Mouse (Mus musculus): Measurements from ENCODE around the gene Zeb2.

DNA sequence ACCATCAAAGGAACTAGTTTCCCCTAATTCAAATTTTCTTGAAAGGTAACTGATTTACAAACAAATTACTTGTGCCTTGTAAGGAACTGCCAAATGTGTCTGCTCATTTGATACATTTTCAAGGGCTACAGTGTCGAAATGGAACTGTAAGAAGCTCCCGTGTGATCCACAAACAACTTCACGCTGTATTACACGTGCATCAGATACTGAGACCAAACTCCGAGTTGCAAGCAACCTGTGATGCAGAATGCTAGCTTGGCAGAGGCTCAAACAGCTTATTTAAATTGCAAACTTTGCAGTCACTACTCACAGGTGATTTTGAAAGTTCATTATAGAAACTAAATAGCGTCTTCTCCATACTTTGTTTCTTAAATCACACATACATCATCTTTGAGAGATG is 55.1 kb downstream of the Zeb2 start:
- TF ChIP-seq EP300 (optimal IDR thresholded peaks at IDR 0.05) (no peak), CTCF (IDR thresholded peaks at IDR 0.05; ENCODE audit: low read depth) (no peak)

All from stomach, postnatal 0 days (tissue).